Mouse (Mus musculus): Measurements from ENCODE around the gene Gm28374.

Gene Gm28374

DNA sequence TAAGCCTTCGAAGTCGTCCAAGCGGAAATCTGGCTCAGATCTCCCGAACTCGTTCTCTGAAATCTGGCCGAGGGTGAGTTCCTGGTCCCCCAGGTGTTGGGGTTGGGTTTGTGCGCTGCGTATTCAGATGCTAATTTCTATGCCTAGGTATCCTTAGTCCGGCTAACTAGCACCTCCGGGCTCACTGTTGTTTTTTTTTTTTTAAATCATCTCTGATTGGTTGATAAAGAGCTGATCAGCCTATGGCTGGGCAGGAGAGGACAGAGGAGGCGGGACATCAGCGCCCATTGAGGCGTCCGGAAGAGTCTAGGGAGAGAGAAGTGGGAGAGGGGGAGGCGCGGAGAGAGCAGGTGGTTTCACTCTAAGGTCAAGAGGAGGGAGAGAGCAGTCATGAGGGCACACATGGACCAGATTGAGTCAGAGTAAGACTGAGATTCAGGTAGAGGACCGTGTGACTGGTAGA, 3.4 kb upstream of the Gm28374 start:
- peak; percentile 82 for DNase-seq (ENCODE audit: low spot score)

DNA sequence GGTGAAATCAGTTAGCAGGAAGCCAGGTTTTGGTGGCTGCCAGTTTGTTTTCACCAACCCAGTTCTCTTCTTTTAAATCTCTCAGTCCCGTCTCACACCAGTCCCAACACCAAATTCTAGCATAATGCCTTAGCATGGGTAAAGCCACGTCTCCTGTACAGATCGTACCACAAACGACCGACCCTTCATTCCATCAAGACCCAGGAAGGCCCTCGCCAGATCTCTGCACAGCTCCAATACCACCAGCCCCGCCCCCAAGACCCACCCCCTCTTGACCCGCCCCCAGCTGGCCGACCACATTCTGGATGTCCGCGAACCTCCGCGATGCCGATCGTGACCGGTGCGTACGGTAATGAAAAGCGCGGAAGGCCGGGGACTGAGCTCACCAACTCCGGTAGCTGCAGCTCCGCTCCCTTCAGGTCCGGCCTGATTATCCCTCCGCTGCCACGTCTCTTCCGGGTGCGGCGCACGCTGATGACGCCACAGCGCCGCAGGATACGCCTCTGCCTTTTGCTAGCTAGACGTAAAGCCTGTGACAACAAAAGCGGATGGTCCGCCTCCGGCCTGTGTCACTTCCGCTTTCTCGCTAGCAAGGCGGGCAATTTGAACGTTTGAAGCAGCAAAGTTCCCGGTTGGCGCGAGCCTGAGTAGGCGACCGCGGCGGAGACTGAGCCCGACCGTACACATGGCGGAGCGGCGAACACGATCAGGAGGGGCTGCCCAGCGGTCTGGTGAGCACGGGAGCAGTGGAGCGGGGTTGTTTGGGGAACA, 2.6 kb upstream of the Gm28374 start, which contains the start of the genes Zfpl1 and Cdca5:
Gene Zfpl1, minus strand, starts transcription at position 479 of the 771 bp plus-strand sequence.
Gene Cdca5, plus strand, starts transcription at position 506 of the 771 bp plus-strand sequence.
- DNase-seq (ENCODE audit: low spot score), result peak; percentile 98

DNA sequence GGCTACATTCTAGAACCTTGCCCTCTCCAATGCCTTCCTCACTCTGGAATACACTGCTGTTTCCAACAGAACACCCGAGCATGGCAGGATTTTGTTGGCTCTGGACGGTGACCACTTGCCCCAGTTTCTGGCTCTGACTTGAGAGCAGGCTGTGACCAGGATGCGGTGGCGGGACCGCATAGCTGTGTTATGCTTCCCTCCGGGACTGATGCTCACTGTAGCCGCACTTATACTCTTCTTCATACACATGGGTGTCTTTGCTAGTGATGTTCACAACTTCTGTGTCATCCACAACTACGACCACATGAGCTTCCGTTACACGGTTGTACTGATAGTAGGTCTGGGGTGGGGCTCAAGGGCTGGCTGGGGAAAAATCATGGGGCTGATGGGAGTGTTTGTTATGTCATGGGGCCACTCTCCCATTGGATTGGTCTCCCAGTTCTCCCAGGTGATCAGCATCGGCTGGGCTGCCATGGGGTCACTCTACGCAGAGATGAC, 2.0 kb downstream of the Gm28374 start, which contains the start of gene Tmem262:
Gene Tmem262, plus strand, starts transcription at position 51 of the 498 bp plus-strand sequence.
- no peak for DNase-seq (ENCODE audit: low spot score)

DNA sequence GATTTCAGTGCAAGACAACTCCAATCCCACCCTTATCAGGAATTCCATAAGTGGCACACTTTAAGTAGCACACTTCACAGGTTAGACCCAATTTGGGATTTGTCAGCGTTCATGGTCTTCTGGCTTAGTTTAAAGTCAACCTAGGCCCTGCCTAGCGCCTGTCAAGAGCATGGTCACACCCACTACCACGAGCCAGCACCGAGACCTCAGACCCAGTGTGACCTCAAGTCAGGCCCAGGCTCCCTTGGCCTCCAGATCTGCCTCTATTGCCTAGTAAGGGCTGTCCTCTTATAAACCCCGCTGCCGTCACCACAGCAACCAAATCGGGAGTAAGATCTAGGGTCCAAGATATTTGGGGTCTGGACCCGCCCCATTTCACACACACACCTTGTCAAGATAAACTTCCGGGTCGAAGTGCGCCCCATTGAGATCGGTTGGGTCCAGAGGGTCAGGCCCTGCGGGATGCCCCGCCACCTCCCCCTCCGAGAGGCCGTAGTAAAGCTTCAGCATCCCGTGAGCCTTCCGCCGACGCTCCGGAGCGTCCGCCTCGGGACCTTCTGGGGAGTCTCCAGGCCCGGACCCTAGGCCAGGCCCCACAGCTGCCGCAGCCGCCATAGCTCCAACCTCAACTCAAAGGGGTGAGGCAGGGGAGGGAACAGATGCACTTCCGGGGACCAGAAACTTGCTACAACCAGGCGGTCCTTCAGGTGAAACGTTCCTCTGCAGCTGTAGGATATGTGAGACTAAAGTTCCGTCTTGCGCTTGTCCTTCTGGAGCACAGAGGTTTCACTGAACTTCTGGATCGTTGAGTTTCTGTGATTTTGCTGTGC, 5.3 kb downstream of the Gm28374 start, which contains the start of gene Vps51:
Gene Vps51, minus strand, starts transcription at position 668 of the 830 bp plus-strand sequence.
- peak; percentile 88 for DNase-seq (ENCODE audit: low spot score)

DNA sequence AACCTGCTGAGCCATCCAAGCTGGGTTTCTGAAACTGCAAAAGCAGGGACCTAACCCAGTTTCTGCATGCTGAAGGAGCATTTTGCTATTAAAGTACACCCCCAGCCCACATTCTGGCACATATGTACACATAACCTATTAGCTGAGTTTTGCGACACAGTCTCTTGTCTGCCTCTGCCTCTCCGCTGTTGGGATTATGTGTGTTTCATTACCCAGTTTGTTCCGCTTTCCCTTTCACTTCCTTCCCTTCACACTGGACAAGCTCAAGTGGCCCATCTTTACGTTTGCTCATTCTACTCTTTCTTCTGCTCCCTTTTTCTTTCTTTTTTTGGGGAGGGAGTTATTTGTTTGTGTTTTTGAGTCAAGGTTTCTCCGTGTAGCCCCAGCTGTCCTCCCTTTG, 8.2 kb downstream of the Gm28374 start:
- DNase-seq (ENCODE audit: low spot score), result no peak

DNA sequence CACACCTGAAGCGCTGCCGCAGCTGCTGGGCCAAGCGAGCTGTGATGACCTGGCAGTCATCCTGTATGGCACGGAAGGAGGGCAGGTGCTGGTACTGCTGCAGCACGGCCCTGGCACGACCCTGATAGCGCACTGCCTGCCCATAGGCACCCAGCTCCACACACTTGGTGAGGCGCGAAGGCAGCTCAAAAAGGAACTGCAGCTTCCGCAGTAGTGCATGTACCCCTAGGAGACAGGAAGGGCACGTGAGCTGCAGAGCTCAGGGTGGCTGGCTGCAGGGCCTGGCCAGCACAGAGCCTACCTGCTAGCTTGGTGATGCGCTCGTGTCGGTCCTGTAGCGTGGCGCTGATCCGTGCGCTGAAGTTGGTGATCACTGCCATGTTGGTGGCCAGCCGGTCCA, 10.8 kb downstream of the Gm28374 start:
- DNase-seq (ENCODE audit: low spot score), result no peak

DNA sequence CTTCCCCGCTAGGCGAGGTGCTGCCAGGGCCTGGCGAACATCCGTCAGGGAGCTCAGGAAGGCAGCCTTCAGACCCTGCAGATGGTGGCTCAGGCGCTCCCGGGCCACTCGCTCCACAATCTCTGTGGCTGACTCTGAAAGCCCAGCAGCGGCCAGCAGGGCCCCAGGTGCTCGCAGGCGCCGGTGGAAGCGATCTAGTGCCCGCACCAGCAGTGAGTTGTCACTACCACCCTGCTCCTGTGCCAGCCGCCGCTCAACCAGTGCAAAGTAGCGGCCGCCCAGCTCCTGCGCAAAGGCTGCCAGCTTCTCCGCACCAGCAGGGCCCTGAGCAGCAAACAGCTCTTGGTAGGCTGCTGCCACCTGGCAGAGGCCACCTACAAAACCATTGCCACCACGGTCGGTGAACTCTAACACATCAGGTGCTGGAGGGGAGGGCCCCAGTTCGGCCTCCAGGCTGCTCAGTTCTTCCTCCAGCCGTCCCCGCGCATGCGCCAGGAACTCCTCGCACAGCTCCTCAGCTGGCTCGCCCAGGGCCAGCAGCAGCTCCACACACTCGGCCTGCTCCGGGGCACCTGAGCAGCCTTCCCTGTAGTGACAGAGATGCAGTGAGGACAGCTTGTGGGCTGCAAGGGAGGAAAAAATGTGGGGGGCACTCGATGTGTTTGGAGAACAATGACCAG, 11.3 kb downstream of the Gm28374 start:
- no peak for DNase-seq (ENCODE audit: low spot score)

DNA sequence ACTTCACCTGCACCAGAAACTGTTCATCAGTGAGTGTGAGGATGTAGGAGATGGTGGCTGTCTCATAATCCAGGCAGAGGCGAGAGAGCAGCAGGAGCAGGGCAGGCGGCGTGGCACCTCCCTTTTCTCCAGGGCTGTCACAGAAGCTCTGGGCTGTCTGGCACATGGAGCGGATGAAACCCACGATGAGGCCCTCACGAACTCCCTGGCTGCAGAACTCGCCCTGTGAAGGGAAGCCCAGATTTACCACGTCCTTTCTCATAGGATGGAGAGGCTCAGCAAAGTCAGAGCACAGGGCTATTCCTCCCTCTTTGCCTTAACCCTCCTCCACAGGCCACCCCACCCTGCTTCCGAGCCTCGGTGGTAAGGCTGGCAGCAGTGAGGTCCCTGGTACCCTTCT, 12.2 kb downstream of the Gm28374 start:
- DNase-seq (ENCODE audit: low spot score), result no peak

DNA sequence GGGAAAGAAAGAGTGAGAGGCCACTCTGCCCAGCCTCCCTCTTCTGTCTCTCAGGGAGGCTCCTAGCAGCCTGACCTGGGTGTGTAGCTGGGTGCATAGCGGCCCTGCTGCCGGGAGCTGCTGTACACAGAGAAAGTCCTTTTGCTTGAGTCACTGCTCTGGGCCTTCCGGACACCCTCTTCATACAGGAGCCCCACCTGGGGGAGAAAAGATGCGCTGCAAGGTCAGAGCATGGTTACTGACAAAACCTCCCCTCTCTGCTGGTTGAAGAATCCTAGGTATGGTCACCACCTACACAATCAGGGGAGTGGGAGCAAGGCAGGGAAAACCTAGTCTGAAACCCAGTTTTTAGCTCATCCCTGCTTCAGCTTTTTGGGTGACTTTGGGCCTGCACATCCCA, 13.1 kb downstream of the Gm28374 start:
- no peak for DNase-seq (ENCODE audit: low spot score)

DNA sequence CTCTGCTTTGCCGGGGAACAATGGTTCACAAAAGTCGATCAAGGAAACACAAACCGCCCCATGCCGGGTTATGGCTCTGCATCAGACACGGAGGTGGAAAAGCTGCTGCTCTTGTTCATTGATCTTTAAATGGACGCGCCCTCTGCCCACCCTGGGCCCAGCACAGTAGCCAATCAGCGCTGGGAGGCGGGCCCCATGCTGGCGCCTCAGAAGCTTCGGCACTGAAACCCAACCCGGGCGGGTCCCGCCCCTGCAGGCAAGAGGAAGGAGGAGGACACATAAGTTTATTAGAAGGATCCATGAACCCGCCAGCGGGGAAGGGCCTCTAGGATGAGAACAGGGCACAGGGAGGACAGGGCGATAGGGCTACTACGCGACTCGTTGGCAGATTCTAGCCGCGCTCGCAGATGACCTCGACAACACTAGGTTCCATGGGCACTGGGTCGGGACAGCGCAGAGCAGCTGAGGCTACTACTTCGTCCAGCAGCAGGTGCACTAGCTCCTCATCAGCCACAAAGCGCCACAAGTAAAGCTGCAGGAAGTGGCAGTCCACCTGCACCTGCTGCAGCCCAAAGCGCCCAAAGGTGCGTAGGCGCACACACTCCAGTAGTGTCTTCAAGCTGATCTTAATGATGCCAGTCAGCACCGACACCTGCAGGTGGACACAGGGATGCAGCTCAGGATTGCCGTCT, 14.2 kb downstream of the Gm28374 start, which contains the start of gene Tm7sf2:
Gene Tm7sf2, minus strand, starts transcription at position 650 of the 692 bp plus-strand sequence.
- peak; percentile 89 for DNase-seq (ENCODE audit: low spot score)

DNA sequence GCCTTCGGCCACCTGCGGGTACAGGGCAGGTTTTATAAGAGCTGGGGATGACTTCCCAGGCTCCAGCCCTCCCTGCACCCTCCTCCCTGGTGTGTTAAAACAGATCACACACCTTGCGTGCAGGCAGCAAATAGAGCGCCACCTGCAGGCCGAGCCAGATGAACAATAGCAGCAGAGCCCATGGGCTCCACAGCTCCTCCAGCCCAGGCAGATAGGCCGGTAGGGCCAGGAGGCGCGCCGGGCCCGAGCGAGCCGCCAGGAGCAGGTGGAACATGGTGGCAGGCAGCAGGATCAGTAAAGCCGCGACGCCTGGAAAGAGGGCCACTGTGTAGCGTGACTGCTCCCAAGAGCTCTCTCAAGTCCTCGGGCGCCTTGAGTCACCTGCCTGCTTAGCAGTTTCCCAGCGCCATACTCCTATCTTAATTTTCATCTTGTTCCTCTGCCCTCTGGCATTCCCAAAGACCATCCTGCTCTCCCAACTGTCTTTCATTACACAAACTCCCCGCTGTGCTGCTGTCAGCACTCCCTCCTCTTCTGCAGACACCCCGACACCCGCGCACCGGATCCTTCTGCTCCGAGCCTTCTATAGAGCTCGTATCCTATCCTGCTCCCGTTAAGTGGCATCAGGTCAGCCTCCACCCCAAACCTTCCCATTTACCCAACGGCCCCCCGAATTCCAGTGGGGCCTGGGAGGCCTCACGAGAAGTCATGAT, 14.9 kb downstream of the Gm28374 start:
- DNase-seq (ENCODE audit: low spot score), result peak; percentile 85

DNA sequence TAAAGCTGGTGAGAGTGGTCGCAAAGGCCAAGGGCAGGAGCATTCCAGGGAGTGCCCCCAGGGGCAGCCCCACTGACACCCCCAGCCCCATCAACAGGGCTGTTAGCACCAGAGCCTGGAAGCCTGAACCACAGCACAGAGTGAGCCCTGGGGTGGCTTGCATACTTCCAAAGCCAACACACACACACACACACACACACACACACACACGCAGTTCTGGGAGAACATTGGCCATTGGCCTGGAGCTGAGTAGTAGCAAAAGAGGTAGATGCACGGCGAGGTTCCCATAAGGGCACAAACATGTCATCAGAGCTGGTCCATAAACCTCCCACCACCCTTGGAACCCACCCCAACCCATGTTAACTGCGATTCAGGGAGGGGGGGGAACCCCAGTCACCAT, 15.5 kb downstream of the Gm28374 start:
- no peak for DNase-seq (ENCODE audit: low spot score)

DNA sequence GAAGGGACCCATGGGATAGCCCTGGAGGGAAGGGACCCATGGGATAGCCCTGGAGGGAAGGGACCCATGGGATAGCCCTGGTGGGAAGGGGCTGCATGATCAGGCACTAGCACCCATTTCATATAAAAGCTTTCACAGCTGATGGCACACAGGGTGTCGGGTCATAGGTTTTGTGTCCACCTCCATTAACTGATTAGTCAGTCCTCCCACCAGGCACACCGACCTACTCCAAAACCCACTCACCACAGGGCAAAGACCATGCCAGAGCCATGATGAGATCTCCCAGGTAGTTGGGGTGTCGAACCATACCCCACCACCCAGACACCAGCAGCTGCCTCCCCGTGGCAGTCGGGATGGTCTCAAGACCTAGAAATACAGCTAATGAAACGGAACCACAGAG, 19.0 kb downstream of the Gm28374 start:
- no peak for DNase-seq (ENCODE audit: low spot score)

DNA sequence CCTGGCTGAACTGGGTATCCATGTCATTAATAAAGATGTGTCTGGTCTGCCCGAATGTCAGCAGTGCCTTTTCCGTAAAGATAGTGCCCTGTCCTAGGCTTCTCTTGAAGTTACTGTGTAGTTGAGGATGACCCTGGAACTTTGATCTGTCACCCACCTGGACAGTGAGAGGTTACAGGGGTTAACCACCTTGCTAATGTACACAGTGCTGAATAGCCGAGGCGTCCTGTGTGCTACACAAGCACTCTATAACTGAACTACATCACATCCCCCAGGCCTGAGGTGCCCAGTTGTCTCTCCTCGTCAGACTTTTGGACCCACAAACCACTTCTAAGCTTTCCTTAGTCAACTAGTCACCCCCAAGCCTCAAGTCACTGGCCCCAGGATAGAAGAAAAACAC, 19.6 kb downstream of the Gm28374 start:
- DNase-seq (ENCODE audit: low spot score), result no peak

DNA sequence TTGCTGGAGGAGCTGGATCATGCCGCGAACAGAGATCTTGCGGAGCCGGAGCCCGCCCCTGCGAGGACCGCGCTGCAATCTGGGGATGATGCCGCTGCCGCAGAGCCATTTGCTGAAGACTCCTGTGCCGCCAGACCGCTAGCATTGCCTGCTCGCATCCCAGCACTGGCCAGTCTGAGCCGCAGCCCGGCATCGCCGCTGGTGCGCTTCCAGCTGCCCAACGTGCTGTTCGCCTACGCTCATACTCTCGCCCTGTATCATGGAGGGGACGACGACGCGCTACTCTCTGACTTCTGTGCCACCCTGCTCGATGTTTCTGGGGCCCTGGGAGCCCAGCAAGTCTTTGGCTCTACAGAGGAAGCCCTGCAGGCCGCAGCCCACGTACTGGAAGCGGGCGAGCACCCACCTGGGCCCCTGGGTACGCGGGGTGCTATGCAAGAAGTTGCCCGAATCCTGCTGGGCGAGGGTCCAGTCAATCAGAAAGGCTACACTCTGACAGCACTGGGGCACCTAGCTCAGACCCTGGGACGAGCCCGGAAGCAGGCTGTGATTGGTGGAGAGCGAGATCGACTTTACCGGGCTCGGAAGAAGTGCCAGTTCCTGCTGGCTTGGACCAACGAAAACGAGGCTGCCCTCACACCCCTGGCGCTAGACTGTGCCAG, 20.3 kb downstream of the Gm28374 start:
- peak; percentile 52 for DNase-seq (ENCODE audit: low spot score)

DNA sequence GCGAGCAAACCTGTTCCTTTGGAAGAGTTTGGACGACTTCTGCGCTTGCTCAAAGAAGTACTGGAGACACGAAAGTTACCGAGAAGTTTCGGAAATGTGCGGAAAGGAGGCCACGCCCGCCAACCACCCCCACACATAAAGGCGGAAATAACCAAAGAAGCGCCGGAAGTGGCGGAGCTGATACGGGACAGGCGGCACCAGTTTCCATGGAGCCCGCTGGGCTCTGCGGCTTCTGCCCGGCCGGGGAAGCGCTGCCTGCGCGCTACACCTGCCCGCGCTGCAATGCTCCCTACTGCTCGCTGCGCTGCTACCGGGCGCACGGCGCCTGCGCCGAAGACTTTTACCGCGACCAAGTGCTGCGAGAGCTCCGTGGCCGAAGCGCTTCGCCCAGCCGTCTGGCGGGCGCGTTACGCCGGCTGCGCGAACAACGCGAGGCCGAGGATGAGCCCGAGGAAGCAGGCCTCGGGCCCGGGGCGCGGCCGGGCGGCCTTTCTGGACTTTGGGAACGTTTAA, 21.0 kb downstream of the Gm28374 start, which contains the start of gene Znhit2:
Gene Znhit2, plus strand, starts transcription at position 172 of the 513 bp plus-strand sequence.
- DNase-seq (ENCODE audit: low spot score), result peak; percentile 95

DNA sequence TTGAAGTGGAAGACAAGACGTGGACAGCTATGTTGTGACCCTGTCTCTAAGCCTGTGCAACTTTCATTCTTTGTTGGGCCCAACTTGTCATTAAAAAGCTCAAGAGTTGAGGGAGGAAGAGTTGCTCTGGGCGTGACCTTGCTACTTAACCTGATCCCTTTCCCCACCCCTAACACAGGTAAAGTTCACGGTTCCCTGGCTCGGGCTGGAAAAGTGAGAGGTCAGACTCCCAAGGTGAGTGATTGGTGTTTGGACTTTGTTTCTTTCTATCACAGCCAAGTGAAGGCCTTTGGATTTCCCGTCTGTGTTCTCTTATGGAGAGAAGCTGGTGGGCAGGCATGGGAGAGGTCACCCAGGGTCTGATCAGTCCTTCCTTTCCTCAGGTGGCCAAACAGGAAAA, 23.1 kb downstream of the Gm28374 start:
- no peak for DNase-seq (ENCODE audit: low spot score)

DNA sequence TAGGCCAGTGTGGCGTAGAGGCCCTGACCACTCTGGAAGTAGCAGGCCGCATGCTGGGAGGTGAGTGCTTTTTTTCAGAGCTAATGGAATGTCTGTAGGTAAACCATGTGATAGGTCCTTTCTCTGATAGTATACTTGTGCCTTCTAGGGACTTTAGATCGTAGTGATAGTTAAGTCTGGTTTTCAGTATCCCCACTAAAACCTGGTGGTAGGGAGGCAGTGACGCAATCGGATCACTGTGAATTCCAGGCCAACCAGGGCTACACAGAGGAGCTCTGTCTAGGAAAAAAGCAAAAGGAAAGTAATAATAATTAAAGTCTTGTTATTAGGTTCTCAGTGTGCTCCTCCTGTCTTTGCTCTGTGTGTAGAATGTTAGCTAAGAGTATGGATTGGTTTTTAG, 23.5 kb downstream of the Gm28374 start:
- DNase-seq (ENCODE audit: low spot score), result no peak

DNA sequence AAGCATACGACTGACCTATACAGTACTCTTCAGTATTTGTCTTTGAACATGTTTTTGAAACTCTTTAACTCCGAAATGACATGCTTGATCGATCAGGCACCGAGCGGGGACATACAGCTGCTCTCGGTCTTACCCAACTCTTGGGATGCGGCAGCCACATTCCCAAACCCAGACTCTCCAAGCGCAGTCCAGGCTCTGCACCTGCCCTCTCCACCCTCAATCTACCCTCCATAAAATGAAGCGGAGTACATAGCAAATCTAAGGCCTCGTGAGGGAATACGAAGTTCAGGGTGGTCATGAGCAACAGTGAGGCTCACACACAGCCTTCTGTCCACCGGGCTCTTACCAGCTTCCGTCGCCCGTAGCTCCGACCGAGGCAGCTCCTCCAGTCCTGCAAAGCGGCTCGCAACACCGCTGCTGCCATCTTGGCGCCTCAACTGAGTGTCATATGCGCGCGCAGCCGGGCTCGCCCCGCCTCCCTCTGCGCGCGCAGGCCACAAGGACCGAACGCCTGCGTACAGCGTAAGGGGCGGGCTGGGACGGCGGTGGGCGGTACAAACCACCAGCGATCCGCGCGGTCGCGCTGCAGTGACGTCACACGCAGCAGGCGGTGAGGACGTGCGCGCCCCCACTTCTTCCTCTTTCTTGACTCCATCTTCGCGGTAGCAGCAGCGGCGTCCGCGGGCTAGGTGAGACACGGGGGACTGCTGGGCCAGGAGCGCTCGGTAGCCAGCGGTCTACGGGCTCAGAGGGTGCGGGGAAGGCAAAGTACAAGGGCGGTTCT, 24.6 kb downstream of the Gm28374 start, which contains the start of the genes Mrpl49 and Fau:
Gene Mrpl49, minus strand, starts transcription at position 473 of the 784 bp plus-strand sequence.
Gene Fau, plus strand, starts transcription at position 532 of the 784 bp plus-strand sequence.
- peak; percentile 97 for DNase-seq (ENCODE audit: low spot score)
